Mouse (Mus musculus) MEL (cell line): ENCODE data around the gene Znrf3. TPM values are rescaled to one million over a fixed set of nuclear protein-coding genes. Genes with fewer than 3 reads are reported as not detected.

Experiments used
- DNase-seq: peaks from one replicate; pipeline ENCODE4 v3.0.0; 2011; ENCODE audit warnings: low read depth, low spot score
- H3K27ac ChIP-seq: 2 replicates; pipeline ENCODE4 v1.5.1; 2012; ENCODE audit warnings: low read depth, mild to moderate bottlenecking, control low read depth, low read length, moderate library complexity; ENCODE audit not compliant: control insufficient read depth
- H3K27me3 ChIP-seq, 2 experiments: fragments of 150-350 bp in 1 of 2; sonication (generic) in 1 of 2; 2 replicates each; pipeline ENCODE4 v1.6.1; 2012; ENCODE audit warnings: low read length in 2 of 2, mild to moderate bottlenecking in 2 of 2, improper control_type of control experiment in 1 of 2, moderate library complexity in 1 of 2; ENCODE audit not compliant: insufficient read depth in 2 of 2, control insufficient read depth in 1 of 2
- H3K36me3 ChIP-seq, 2 experiments: 2 replicates each; pipeline ENCODE4 v1.6.1; 2012 to 2014; ENCODE audit warnings: low read length in 2 of 2, improper control_type of control experiment in 1 of 2, inconsistent platforms in 1 of 2, mild to moderate bottlenecking in 1 of 2; ENCODE audit not compliant: insufficient read depth in 2 of 2, control insufficient read depth in 1 of 2
- H3K4me1 ChIP-seq, 2 experiments: fragments of 150-350 bp in 1 of 2; sonication (generic) in 1 of 2; 2 replicates each; pipeline ENCODE4 v1.6.1; 2012; ENCODE audit warnings: low read length in 2 of 2, improper control_type of control experiment in 1 of 2, mild to moderate bottlenecking in 1 of 2; ENCODE audit not compliant: insufficient read depth in 2 of 2, control insufficient read depth in 1 of 2
- H3K4me3 ChIP-seq, 2 experiments: fragments of 150-350 bp in 1 of 2; sonication (generic) in 1 of 2; 2 replicates each; pipeline ENCODE4 v1.5.1; 2012; ENCODE audit warnings: low read depth in 2 of 2, low read length in 2 of 2, mild to moderate bottlenecking in 2 of 2, moderate library complexity in 2 of 2, control low read depth in 1 of 2, improper control_type of control experiment in 1 of 2; ENCODE audit not compliant: control insufficient read depth in 1 of 2, insufficient read depth in 1 of 2
- H3K79me2 ChIP-seq: 2 replicates; pipeline ENCODE4 v1.6.1; 2012; ENCODE audit warnings: mild to moderate bottlenecking, low read length, moderate library complexity; ENCODE audit not compliant: control insufficient read depth, poor library complexity, insufficient read depth
- H3K9ac ChIP-seq: 2 replicates; pipeline ENCODE4 v1.6.1; 2012; ENCODE audit warnings: low read depth, mild to moderate bottlenecking, control low read depth, low read length, moderate library complexity; ENCODE audit not compliant: control insufficient read depth, poor library complexity, severe bottlenecking
- H3K9me3 ChIP-seq: fragments of 150-350 bp; sonication (generic); replicated peaks from 2 replicates; pipeline ENCODE4 v1.6.1; 2012; ENCODE audit warnings: mild to moderate bottlenecking, low read length, improper control_type of control experiment, moderate library complexity; ENCODE audit not compliant: insufficient read depth
- CHD1 ChIP-seq: IDR thresholded peaks from 2 replicates; pipeline ENCODE4 v1.6.1; 2012; ENCODE audit warnings: low read depth, mild to moderate bottlenecking, inconsistent platforms, low read length, improper control_type of control experiment
- CTCF ChIP-seq, 3 experiments: IDR thresholded peaks in 2 of 3; conservative IDR thresholded peaks in 1 of 3; 2 replicates each; pipeline ENCODE4 v1.5.1; 2011 to 2012; ENCODE audit warnings: low read length in 3 of 3, low read depth in 2 of 3, mild to moderate bottlenecking in 2 of 3, improper control_type of control experiment in 1 of 3, inconsistent platforms in 1 of 3, mixed read lengths in 1 of 3, moderate library complexity in 1 of 3; ENCODE audit not compliant: control insufficient read depth in 1 of 3, insufficient read depth in 1 of 3, poor library complexity in 1 of 3, severe bottlenecking in 1 of 3
- GATA1 ChIP-seq: IDR thresholded peaks from 2 replicates; pipeline ENCODE4 v1.6.1; 2011; ENCODE audit warnings: low read depth, low read length, improper control_type of control experiment
- MAFK ChIP-seq: IDR thresholded peaks from 2 replicates; pipeline ENCODE4 v1.6.1; 2011; ENCODE audit warnings: low read depth, mild to moderate bottlenecking, low read length, improper control_type of control experiment, borderline replicate concordance
- MAX ChIP-seq: IDR thresholded peaks from 2 replicates; pipeline ENCODE4 v1.6.1; 2011; ENCODE audit warnings: low read length, improper control_type of control experiment
- MEF2A ChIP-seq: IDR thresholded peaks from 2 replicates; pipeline ENCODE4 v1.6.1; 2014; ENCODE audit warnings: low read depth, mild to moderate bottlenecking, inconsistent platforms, low read length, improper control_type of control experiment; ENCODE audit not compliant: poor library complexity, insufficient replicate concordance, severe bottlenecking; ENCODE audit errors: extremely low read depth
- MXI1 ChIP-seq: IDR thresholded peaks from 2 replicates; pipeline ENCODE4 v1.6.1; 2011; ENCODE audit warnings: mild to moderate bottlenecking, low read depth, low read length, improper control_type of control experiment
- MYB ChIP-seq: IDR thresholded peaks from 2 replicates; pipeline ENCODE4 v1.6.1; 2011; ENCODE audit warnings: mild to moderate bottlenecking, low read depth, low read length, improper control_type of control experiment
- MYC ChIP-seq: IDR thresholded peaks from 2 replicates; pipeline ENCODE4 v1.6.1; 2011; ENCODE audit warnings: low read depth, mild to moderate bottlenecking, low read length, improper control_type of control experiment, moderate library complexity
- NELFE ChIP-seq: IDR thresholded peaks from 2 replicates; pipeline ENCODE4 v1.6.1; 2011; ENCODE audit warnings: low read depth, low read length, improper control_type of control experiment
- NRF1 ChIP-seq: IDR thresholded peaks from 2 replicates; pipeline ENCODE4 v1.6.1; 2014; ENCODE audit warnings: low read depth, mild to moderate bottlenecking, inconsistent platforms, low read length, improper control_type of control experiment, moderate library complexity; ENCODE audit not compliant: poor library complexity, insufficient read depth, severe bottlenecking
- POLR2AphosphoS2 ChIP-seq: IDR thresholded peaks from 2 replicates; pipeline ENCODE4 v1.6.1; 2011; ENCODE audit warnings: low read length, improper control_type of control experiment
- POLR2AphosphoS5 ChIP-seq: IDR thresholded peaks from 2 replicates; pipeline ENCODE4 v1.6.1; 2012; ENCODE audit warnings: low read depth, borderline replicate concordance, mild to moderate bottlenecking, inconsistent platforms, low read length, moderate library complexity, mixed read lengths
- RAD21 ChIP-seq: IDR thresholded peaks from 2 replicates; pipeline ENCODE4 v1.6.1; 2011; ENCODE audit warnings: mild to moderate bottlenecking, low read depth, low read length, improper control_type of control experiment
- SIN3A ChIP-seq: IDR thresholded peaks from 2 replicates; pipeline ENCODE4 v1.6.1; 2012; ENCODE audit warnings: low read length, improper control_type of control experiment, inconsistent platforms
- SMC3 ChIP-seq: IDR thresholded peaks from 2 replicates; pipeline ENCODE4 v1.6.1; 2011; ENCODE audit warnings: low read depth, low read length, improper control_type of control experiment
- TBP ChIP-seq: IDR thresholded peaks from 2 replicates; pipeline ENCODE4 v1.8.0; 2011; ENCODE audit warnings: low read depth, low read length, improper control_type of control experiment
- TCF12 ChIP-seq: IDR thresholded peaks from 2 replicates; pipeline ENCODE4 v1.6.1; 2014; ENCODE audit warnings: low read depth, mild to moderate bottlenecking, inconsistent platforms, low read length, improper control_type of control experiment, moderate library complexity
- UBTF ChIP-seq: IDR thresholded peaks from 2 replicates; pipeline ENCODE4 v1.6.1; 2012; ENCODE audit warnings: low read depth, mild to moderate bottlenecking, inconsistent platforms, low read length, improper control_type of control experiment, moderate library complexity, borderline replicate concordance; ENCODE audit not compliant: insufficient read depth
- USF1 ChIP-seq: IDR thresholded peaks from 2 replicates; pipeline ENCODE4 v1.6.1; 2014; ENCODE audit warnings: low read depth, mild to moderate bottlenecking, inconsistent platforms, low read length, improper control_type of control experiment, moderate library complexity
- USF2 ChIP-seq, 2 experiments: IDR thresholded peaks; 2 replicates each; pipeline ENCODE4 v1.6.1; 2011 to 2012; ENCODE audit warnings: improper control_type of control experiment in 2 of 2, low read length in 2 of 2, borderline replicate concordance in 1 of 2, inconsistent platforms in 1 of 2, low read depth in 1 of 2, mild to moderate bottlenecking in 1 of 2; ENCODE audit not compliant: insufficient read depth in 1 of 2
- ZC3H11A ChIP-seq: IDR thresholded peaks from 2 replicates; pipeline ENCODE4 v1.6.1; 2012; ENCODE audit warnings: low read depth, mild to moderate bottlenecking, inconsistent platforms, low read length, improper control_type of control experiment
- ZNF384 ChIP-seq: IDR thresholded peaks from 2 replicates; pipeline ENCODE4 v1.6.1; 2012; ENCODE audit warnings: low read depth, mild to moderate bottlenecking, inconsistent platforms, low read length, improper control_type of control experiment
- polyA plus RNA-seq, 2 experiments: library from polyadenylated mRNA; stranded (reverse) in 1 of 2; unstranded in 1 of 2; fragments of >175 nt in 1 of 2; fragments of >200 nt in 1 of 2; gene quantifications; 2 replicates each; pipeline versions ENCODE4 v1.2.1 to v1.2.4; 2012; ENCODE audit warnings: low replicate concordance in 2 of 2, low read depth in 1 of 2; ENCODE audit not compliant: insufficient read length in 2 of 2, insufficient read depth in 1 of 2, missing spikeins in 1 of 2
- total RNA-seq: library from RNA; depleted of rRNA; stranded (reverse); fragments of 300-350 nt; gene quantifications from 2 replicates; pipeline ENCODE4 v1.2.3, GENCODE M21; 2012

Gene Znrf3
- total and polyA plus RNA-seq, 3 experiments, result 9.0 to 9.2 TPM; not detected in 1

DNA sequence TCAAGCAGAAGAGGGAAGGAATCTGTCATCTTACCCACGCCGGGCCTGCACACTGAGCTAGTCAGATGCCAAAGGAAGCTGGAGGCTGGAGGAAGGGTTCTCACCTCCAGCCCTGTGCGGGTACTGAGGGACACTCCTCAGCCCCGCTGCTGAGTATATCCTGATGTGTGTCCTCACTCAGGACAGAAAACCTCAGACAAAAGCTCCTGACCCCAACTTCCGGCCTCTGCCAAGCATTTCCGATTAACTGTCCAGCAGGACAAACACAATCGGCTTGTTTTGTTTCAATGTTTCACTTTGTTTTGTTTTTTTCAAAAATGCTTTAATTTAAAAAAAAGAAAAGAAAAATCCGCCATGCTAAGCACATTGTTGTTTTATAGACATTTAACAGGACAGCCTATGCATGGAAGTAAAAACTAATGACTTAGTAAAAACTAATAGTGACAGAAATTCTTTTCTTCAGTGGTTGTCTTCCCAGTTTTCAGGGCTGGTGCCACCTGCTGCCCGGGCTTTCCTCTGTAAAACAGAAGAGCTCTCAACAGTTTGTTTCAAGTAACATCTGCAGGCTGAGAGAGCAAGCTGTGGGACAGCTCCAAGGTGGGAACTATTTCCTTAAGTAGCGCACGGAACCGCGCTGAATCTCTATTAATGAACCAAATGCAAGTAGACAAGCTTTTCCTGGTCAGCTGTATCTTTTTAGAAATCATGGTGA, 187.3 kb downstream of the Znrf3 start:
- Histone ChIP-seq H3K27ac (no peak overlapping the region), H3K36me3 (no peaks in the 10 kb centered on the region), H3K79me2 (no peaks in the 10 kb centered on the region; the same call in 1 of the 2 replicates), H3K9me3 (no peaks in the 10 kb centered on the region), H3K4me1 (peaks cover 3 to 5% of the 10 kb centered on the region in 2 experiments; a peak in 2 of 4 replicates), H3K9ac (no peak overlapping the region), H3K4me3 (no peak overlapping the region), H3K27me3 (peaks cover 6 to 13% of the 10 kb centered on the region in 2 experiments)
- no peak for DNase-seq
- no peak for TF ChIP-seq MAX
- no peak for TF ChIP-seq MEF2A
- no peak for TF ChIP-seq POLR2AphosphoS5
- no peak for TF ChIP-seq CHD1
- TF ChIP-seq SIN3A, result no peak
- no peak for TF ChIP-seq TBP
- TF ChIP-seq MAFK, result no peak
- no peak for TF ChIP-seq NRF1

DNA sequence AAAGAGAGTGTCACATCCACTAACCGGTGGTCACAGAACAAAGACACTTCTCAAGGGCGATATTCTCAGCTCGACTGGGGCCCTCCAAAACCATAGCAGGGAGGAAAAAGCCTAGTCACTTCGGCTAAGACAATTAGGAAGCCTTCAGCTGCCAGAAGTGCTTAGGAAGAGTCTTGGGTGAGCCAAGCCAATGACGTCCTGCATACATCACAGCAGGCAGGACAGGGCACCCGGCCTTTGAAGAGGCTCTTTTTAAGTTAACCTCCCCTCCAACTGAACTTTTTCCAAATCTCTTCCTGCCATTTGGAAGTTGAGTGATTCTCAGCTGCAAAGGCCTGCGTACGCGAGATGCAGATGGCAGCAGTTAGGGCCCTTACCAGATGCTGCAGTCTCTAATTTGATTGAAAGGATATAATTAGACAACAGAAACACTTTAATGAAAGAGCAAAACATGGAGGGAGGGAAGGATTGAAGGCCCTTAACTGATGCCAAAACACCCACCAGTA, 189.1 kb downstream of the Znrf3 start:
- Histone ChIP-seq H3K36me3 (no peaks in the 10 kb centered on the region), H3K27ac (no peak overlapping the region)
- no peak for TF ChIP-seq RAD21
- TF ChIP-seq GATA1, result no peak
- TF ChIP-seq MAX, result no peak
- TF ChIP-seq MAFK, result no peak
- no peak for TF ChIP-seq ZC3H11A

GRCm38 (mm10) chr11:5254016-5254415, 190.6 kb downstream of the Znrf3 start:
- no peaks in the 10 kb centered on the region; a peak in 1 of 4 replicates for H3K27me3 ChIP-seq
- no peaks in the 10 kb centered on the region for H3K36me3 ChIP-seq
- H3K9me3 ChIP-seq, result no peaks in the 10 kb centered on the region
- no peak overlapping the region for H3K4me3 ChIP-seq
- no peaks in the 10 kb centered on the region for H3K79me2 ChIP-seq
- H3K27ac ChIP-seq, result no peak overlapping the region
- no peak overlapping the region for H3K9ac ChIP-seq
- DNase-seq, result no peak
- peaks cover 3 to 5% of the 10 kb centered on the region in 2 experiments; a peak in 2 of 4 replicates for H3K4me1 ChIP-seq
- TF ChIP-seq MYB (no peak), USF2 (IDR thresholded peaks at IDR 0.05; ENCODE audit: borderline replicate concordance in 1 of 2, insufficient read depth in 1 of 2, low read depth in 1 of 2, low read length in 2 of 2) (no peak), USF1 (no peak), CTCF (IDR thresholded peaks at IDR 0.05 in 2 of 3, conservative IDR thresholded peaks at IDR 0.05 in 1 of 3; ENCODE audit: control insufficient read depth in 1 of 3, insufficient read depth in 1 of 3, low read depth in 2 of 3, low read length in 3 of 3, poor library complexity in 1 of 3, severe bottlenecking in 1 of 3) (no peak), SMC3 (no peak), ZNF384 (no peak), MYC (no peak), NRF1 (no peak), UBTF (no peak), ZC3H11A (no peak), POLR2AphosphoS2 (no peak), MXI1 (no peak), TCF12 (no peak), MAFK (no peak), NELFE (no peak), RAD21 (no peak)

More for the DNA sequence above, 189.1 kb downstream of the Znrf3 start:
- Histone ChIP-seq H3K79me2 (no peaks in the 10 kb centered on the region), H3K9ac (no peak overlapping the region), H3K4me1 (peaks cover 3 to 5% of the 10 kb centered on the region in 2 experiments; a peak in 2 of 4 replicates), H3K27me3 (peaks cover 1 to 10% of the 10 kb centered on the region in 2 experiments; a peak in 2 of 4 replicates), H3K9me3 (no peaks in the 10 kb centered on the region), H3K4me3 (no peak overlapping the region)
- no peak for DNase-seq
